Mouse (Mus musculus): ENCODE results near the gene Olfm4. TPM values are rescaled to one million over a fixed set of nuclear protein-coding genes. Genes with fewer than 3 reads are reported as not detected.

Olfm4 gene
- polyA plus RNA-seq, 1 experiment from 2014 or later = 0.82 TPM

DNA sequence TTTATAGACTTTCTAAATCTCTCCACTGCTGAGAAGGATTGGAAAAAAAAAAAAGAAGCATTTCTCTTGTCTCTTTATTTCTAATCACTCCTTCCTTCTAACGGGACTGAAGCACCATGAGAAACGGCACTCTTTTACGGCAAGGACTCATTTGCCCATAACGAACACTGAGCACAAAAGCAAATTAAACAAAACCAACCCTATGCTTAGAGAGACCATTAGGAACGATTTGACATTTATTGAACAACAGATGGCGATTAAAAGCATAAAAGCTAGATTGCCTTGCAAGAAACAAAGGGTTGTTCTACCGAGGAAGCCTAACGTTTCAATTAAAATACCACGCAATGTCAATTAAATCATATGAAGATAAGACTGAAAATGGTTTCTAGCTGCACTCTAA, 79.0 kb downstream of the Olfm4 start:
- H3K4me1 ChIP-seq (ENCODE audit: insufficient read depth) = no peaks in the 10 kb centered on the region
- H3K27ac ChIP-seq (ENCODE audit: low read depth) = no peak overlapping the region
- DNase-seq = no peak
- H3K27me3 ChIP-seq (ENCODE audit: insufficient read depth, low read length) = no peaks in the 10 kb centered on the region
- WGBS = 81% methylated on average over 9 of the region's 9 CpGs
- no peak for ATAC-seq (ENCODE audit: insufficient read depth)
- H3K36me3 ChIP-seq (ENCODE audit: insufficient read depth) = no peaks in the 10 kb centered on the region
- no peak overlapping the region for H3K9ac ChIP-seq
- H3K4me3 ChIP-seq (ENCODE audit: low read depth, low read length) = no peak overlapping the region
- TF ChIP-seq CTCF (IDR thresholded peaks at IDR 0.05; ENCODE audit: low read depth) = no peak
- no peaks in the 10 kb centered on the region for H3K9me3 ChIP-seq (ENCODE audit: low read depth, low read length)
- no peak overlapping the region for H3K4me2 ChIP-seq

- Histone ChIP-seq H3K9me3 (ENCODE audit: low read depth, low read length) (no peaks in the 10 kb centered on the region), H3K4me3 (ENCODE audit: low read depth, low read length) (no peak overlapping the region), H3K36me3 (ENCODE audit: insufficient read depth) (no peaks in the 10 kb centered on the region), H3K27ac (ENCODE audit: low read depth) (no peak overlapping the region), H3K27me3 (ENCODE audit: insufficient read depth, low read length) (no peaks in the 10 kb centered on the region), H3K4me1 (ENCODE audit: insufficient read depth) (no peaks in the 10 kb centered on the region), H3K9ac (no peak overlapping the region), H3K4me2 (no peak overlapping the region)
- no peak for TF ChIP-seq CTCF (IDR thresholded peaks at IDR 0.05; ENCODE audit: low read depth)
- DNase-seq = no peak
- ATAC-seq (ENCODE audit: insufficient read depth) = no peak
- whole genome bisulfite sequencing = 89% methylated on average over 3 of the region's 3 CpGs
Observed at GRCm38 (mm10) chr14:80070580-80070979, 86.7 kb downstream of the Olfm4 start.

Other genes with a start within 250 kb of the Olfm4 start
- 0.08 and 0.14 TPM in 2 replicates for gene Pcdh8, start 212.8 kb upstream of the Olfm4 start, polyA plus RNA-seq (2014; fragmentation: Nextera tagmentation; extraction: Ambion mirVana)